Mouse (Mus musculus) thymus, adult 2 months (tissue): ENCODE data around the gene Cox15. TPM values are rescaled to one million over a fixed set of nuclear protein-coding genes. Genes with fewer than 3 reads are reported as not detected.

Source experiments
- DNase-seq: peaks from one replicate; pipeline ENCODE4 v3.0.0; 2021
- H3K27ac ChIP-seq: fragments of 200-500 bp; 2 replicates; pipeline ENCODE4 v1.5.1; 2012; ENCODE audit warnings: low read length, control low read depth; ENCODE audit not compliant: control insufficient read depth, insufficient read depth
- H3K27me3 ChIP-seq: fragments of 200-500 bp; 2 replicates; pipeline ENCODE4 v1.6.1; 2012; ENCODE audit warnings: mild to moderate bottlenecking, low read length, moderate library complexity, mixed read lengths; ENCODE audit not compliant: control insufficient read depth, insufficient read depth
- H3K36me3 ChIP-seq: fragments of 200-500 bp; 2 replicates; pipeline ENCODE4 v1.6.1; 2012; ENCODE audit warnings: mild to moderate bottlenecking, low read length, moderate library complexity; ENCODE audit not compliant: control insufficient read depth, insufficient read depth
- H3K4me1 ChIP-seq: fragments of 200-500 bp; replicated peaks from 2 replicates; pipeline ENCODE4 v1.6.1; 2012; ENCODE audit warnings: low read length; ENCODE audit not compliant: control insufficient read depth, insufficient read depth
- H3K4me3 ChIP-seq: fragments of 200-500 bp; 2 replicates; pipeline ENCODE4 v1.5.1; 2012; ENCODE audit warnings: mild to moderate bottlenecking, low read length, control low read depth, moderate library complexity; ENCODE audit not compliant: control insufficient read depth, insufficient read depth
- CTCF ChIP-seq: fragments of 200-500 bp; IDR thresholded peaks from 2 replicates; pipeline ENCODE4 v1.5.1; 2012; ENCODE audit warnings: mild to moderate bottlenecking, control low read depth, low read length, moderate library complexity, borderline replicate concordance; ENCODE audit not compliant: control insufficient read depth, poor library complexity, insufficient read depth; ENCODE audit errors: extremely low read depth
- POLR2A ChIP-seq: fragments of 200-500 bp; IDR thresholded peaks from 2 replicates; pipeline ENCODE4 v1.6.1; 2012; ENCODE audit warnings: mild to moderate bottlenecking, low read length, control low read depth, moderate library complexity; ENCODE audit not compliant: control insufficient read depth, poor library complexity, insufficient read depth; ENCODE audit errors: extremely low read depth
- WGBS: fragments of 180-500 bp; shearing (Covaris S2); methylation state at CpG from one replicate; pipeline ENCODE4 v1.1.7; 2018; 5-methylcytosine and 5-hydroxymethylcytosine counted together
- polyA plus RNA-seq: library from polyadenylated mRNA; depleted of rRNA; stranded (reverse); fragments of >200 nt; gene quantifications from 2 replicates; pipeline ENCODE4 v1.2.3, GENCODE M21; 2012

Gene Cox15
- polyA plus RNA-seq, 1 experiment: 17.3 TPM

- Histone ChIP-seq H3K27me3 (no peaks in the 10 kb centered on the region), H3K36me3 (no peaks in the 10 kb centered on the region), H3K4me3 (no peak overlapping the region), H3K4me1 (no peaks in the 10 kb centered on the region), H3K27ac (no peak overlapping the region)
- TF ChIP-seq POLR2A: no peak
- TF ChIP-seq CTCF: no peak
- DNase-seq: no peak
- 76% methylated on average over 13 of the region's 13 CpGs for WGBS
Observed at GRCm38 (mm10) chr19:43786249-43787026, 33.6 kb upstream of the Cox15 start.

- Histone ChIP-seq H3K27me3 (no peaks in the 10 kb centered on the region), H3K4me3 (no peak overlapping the region), H3K27ac (no peak overlapping the region), H3K4me1 (no peaks in the 10 kb centered on the region), H3K36me3 (no peaks in the 10 kb centered on the region)
- TF ChIP-seq POLR2A (no peak), CTCF (no peak)
- 19% methylated on average over 8 of the region's 8 CpGs for WGBS
- no peak for DNase-seq
Observed at GRCm38 (mm10) chr19:43784761-43785160, 32.0 kb upstream of the Cox15 start.

- no peak for DNase-seq
- H3K36me3 ChIP-seq: no peaks in the 10 kb centered on the region
- no peak within 1 kb of the TSS for H3K27ac ChIP-seq
- 86% methylated on average over 3 of the region's 3 CpGs for WGBS
- H3K4me1 ChIP-seq: no peaks in the 10 kb centered on the region
- H3K4me3 ChIP-seq: no peak within 1 kb of the TSS
- no peaks in the 10 kb centered on the region for H3K27me3 ChIP-seq
- TF ChIP-seq CTCF: no peak
- no peak for TF ChIP-seq POLR2A
Observed at GRCm38 (mm10) chr19:43781980-43782379, 29.2 kb upstream of the Cox15 start, which contains the start of gene Abcc2. Gene Abcc2, plus strand, starts transcription at chr19:43782192.

GRCm38 (mm10) chr19:43780391-43780790 is 27.6 kb upstream of the Cox15 start:
- Histone ChIP-seq H3K4me1 (no peaks in the 10 kb centered on the region), H3K27ac (no peak overlapping the region), H3K27me3 (no peaks in the 10 kb centered on the region), H3K36me3 (no peaks in the 10 kb centered on the region), H3K4me3 (no peak overlapping the region)
- WGBS: 82% methylated on average over 5 of the region's 5 CpGs
- TF ChIP-seq POLR2A: no peak
- no peak for TF ChIP-seq CTCF
- no peak for DNase-seq

DNA sequence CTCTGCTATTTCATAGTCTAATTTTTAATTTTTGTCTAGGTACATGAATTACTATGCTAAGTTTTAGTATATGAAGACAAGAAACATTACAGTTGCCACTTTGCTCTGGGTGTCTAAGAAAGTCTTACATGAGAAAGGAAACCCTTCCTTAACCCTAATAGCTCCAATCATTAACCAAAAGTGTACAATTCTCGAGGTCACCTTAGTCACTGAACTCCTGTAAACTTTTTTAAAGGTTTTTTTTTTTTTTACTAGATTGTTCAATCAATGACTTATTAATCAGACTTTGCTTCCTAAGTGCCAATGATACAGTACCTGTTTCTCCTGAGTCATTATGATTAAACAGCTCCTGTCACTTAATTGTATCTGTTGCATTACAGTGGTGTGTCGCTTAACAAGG is 24.5 kb upstream of the Cox15 start:
- no peak for DNase-seq
- no peak overlapping the region for H3K4me3 ChIP-seq
- no peaks in the 10 kb centered on the region for H3K4me1 ChIP-seq
- H3K27me3 ChIP-seq: no peaks in the 10 kb centered on the region
- H3K27ac ChIP-seq: no peak overlapping the region
- WGBS: 80% methylated on average over 2 of the region's 2 CpGs
- no peaks in the 10 kb centered on the region for H3K36me3 ChIP-seq
- TF ChIP-seq POLR2A (no peak), CTCF (no peak)

DNA sequence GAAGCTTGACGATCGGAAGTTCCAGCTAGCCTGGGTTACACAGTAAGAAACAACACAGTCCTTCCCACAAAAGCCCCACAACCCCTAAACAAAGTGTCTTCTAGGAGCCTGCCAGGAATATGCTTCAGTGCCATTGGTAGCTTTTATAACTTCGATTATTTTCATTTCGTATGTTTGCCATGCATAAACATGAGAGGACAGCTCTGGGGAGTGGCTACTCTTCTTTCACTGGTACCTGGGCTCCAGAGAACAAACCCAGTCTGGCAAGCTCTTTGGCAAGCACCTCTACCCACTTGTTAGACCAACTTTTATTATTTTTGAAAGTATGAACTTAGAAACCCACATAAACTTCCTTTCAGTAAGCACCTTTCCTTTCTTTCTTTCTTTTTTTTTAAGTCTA is 23.8 kb upstream of the Cox15 start:
- H3K36me3 ChIP-seq: no peaks in the 10 kb centered on the region
- no peak overlapping the region for H3K27ac ChIP-seq
- no peak for DNase-seq
- H3K27me3 ChIP-seq: no peaks in the 10 kb centered on the region
- no peaks in the 10 kb centered on the region for H3K4me1 ChIP-seq
- no peak for TF ChIP-seq CTCF
- TF ChIP-seq POLR2A: no peak
- H3K4me3 ChIP-seq: no peak overlapping the region
- WGBS: 90% methylated on average over 4 of the region's 4 CpGs
